Mouse (Mus musculus): ENCODE results near the gene Mtmr6. TPM values are rescaled to one million over a fixed set of nuclear protein-coding genes. Genes with fewer than 3 reads are reported as not detected.
"Not testable (repeated sequence)": the region's sequence is repeated elsewhere in the genome, so short reads cannot be mapped to it uniquely, and the experiment has no call there.

Gene Mtmr6
- polyA plus RNA-seq, 1 experiment from 2014 or later, result 35.9 TPM

- H3K9me3 ChIP-seq (ENCODE audit: low read length), result no peaks in the 10 kb centered on the region
- H3K4me3 ChIP-seq (ENCODE audit: low read length), result no peak overlapping the region
- H3K9ac ChIP-seq (replicated peaks; ENCODE audit: low read length), result no peak overlapping the region
- no peak for ATAC-seq (ENCODE audit: low FRiP score, low TSS enrichment)
- H3K4me1 ChIP-seq (ENCODE audit: insufficient read depth, low read length), result no peaks in the 10 kb centered on the region
- no peak overlapping the region for H3K4me2 ChIP-seq (replicated peaks; ENCODE audit: low read depth, low read length)
- no peaks in the 10 kb centered on the region for H3K27me3 ChIP-seq (ENCODE audit: insufficient read depth, low read length)
- no peak overlapping the region for H3K27ac ChIP-seq (ENCODE audit: low read length)
- no peaks in the 10 kb centered on the region for H3K36me3 ChIP-seq (ENCODE audit: insufficient read depth, low read length)
- WGBS, result 70% methylated on average over 3 of the region's 3 CpGs
Observed at GRCm38 (mm10) chr14:60320813-60321212, 55.8 kb downstream of the Mtmr6 start.

- H3K27me3 ChIP-seq (ENCODE audit: insufficient read depth, low read length); H3K4me2 ChIP-seq (replicated peaks; ENCODE audit: low read depth, low read length); H3K4me3 ChIP-seq (ENCODE audit: low read length); H3K9me3 ChIP-seq (ENCODE audit: low read length); H3K36me3 ChIP-seq (ENCODE audit: insufficient read depth, low read length); H3K4me1 ChIP-seq (ENCODE audit: insufficient read depth, low read length); ATAC-seq (ENCODE audit: low FRiP score, low TSS enrichment); H3K9ac ChIP-seq (replicated peaks; ENCODE audit: low read length); H3K27ac ChIP-seq (ENCODE audit: low read length): not testable (repeated sequence)
- 73% methylated on average over 5 of the region's 5 CpGs for WGBS
Observed at GRCm38 (mm10) chr14:60340001-60340400, 75.0 kb downstream of the Mtmr6 start.

- H3K4me2 ChIP-seq (replicated peaks; ENCODE audit: low read depth, low read length), result no peak overlapping the region
- no peaks in the 10 kb centered on the region for H3K4me1 ChIP-seq (ENCODE audit: insufficient read depth, low read length)
- H3K27me3 ChIP-seq (ENCODE audit: insufficient read depth, low read length), result no peaks in the 10 kb centered on the region
- H3K4me3 ChIP-seq (ENCODE audit: low read length), result no peak overlapping the region
- H3K9me3 ChIP-seq (ENCODE audit: low read length), result no peaks in the 10 kb centered on the region
- no peak overlapping the region for H3K9ac ChIP-seq (replicated peaks; ENCODE audit: low read length)
- 80% methylated on average over 4 of the region's 4 CpGs for WGBS
- H3K36me3 ChIP-seq (ENCODE audit: insufficient read depth, low read length), result no peaks in the 10 kb centered on the region
- no peak overlapping the region for H3K27ac ChIP-seq (ENCODE audit: low read length)
- ATAC-seq (ENCODE audit: low FRiP score, low TSS enrichment), result no peak
Observed at GRCm38 (mm10) chr14:60340570-60340969, 75.5 kb downstream of the Mtmr6 start.

GRCm38 (mm10) chr14:60345326-60345876 lies 80.4 kb downstream of the Mtmr6 start:
- Histone ChIP-seq H3K9ac (replicated peaks; ENCODE audit: low read length) (no peak overlapping the region), H3K4me2 (replicated peaks; ENCODE audit: low read depth, low read length) (no peak overlapping the region), H3K36me3 (ENCODE audit: insufficient read depth, low read length) (no peaks in the 10 kb centered on the region), H3K27ac (ENCODE audit: low read length) (no peak overlapping the region), H3K27me3 (ENCODE audit: insufficient read depth, low read length) (no peaks in the 10 kb centered on the region), H3K9me3 (ENCODE audit: low read length) (no peaks in the 10 kb centered on the region), H3K4me1 (ENCODE audit: insufficient read depth, low read length) (no peaks in the 10 kb centered on the region), H3K4me3 (ENCODE audit: low read length) (no peak overlapping the region)
- 90% methylated on average over 6 of the region's 6 CpGs for WGBS
- ATAC-seq (ENCODE audit: low FRiP score, low TSS enrichment), result no peak

MicroRNAs encoded within 50 kb of the gene (microRNA counts, 519-probe panel; counts per million panel counts)
- 104 counts per million, percentile 35 among the panel's probes with 10 or more counts for microRNA mmu-miR-719

Small RNA genes within 50 kb of the gene (microRNA-seq; reads per million reads assigned to microRNA genes)
- not detected for gene Mir719

Other genes starting within 250 kb of the Mtmr6 start
- 1.3 and 1.5 TPM in 2 replicates for gene Atp8a2, start 68.0 kb upstream of the Mtmr6 start, polyA plus RNA-seq (2015; fragmentation: Nextera tagmentation; extraction: Ambion mirVana)
- gene Nupl1, start 13.8 kb upstream of the Mtmr6 start, polyA plus RNA-seq (2015; fragmentation: Nextera tagmentation; extraction: Ambion mirVana), result not detected in 2 replicates
- 52.1 and 53.7 TPM in 2 replicates for gene Gm49336, start 13.7 kb upstream of the Mtmr6 start, polyA plus RNA-seq (2015; fragmentation: Nextera tagmentation; extraction: Ambion mirVana)
- gene Amer2, start 108.0 kb downstream of the Mtmr6 start, polyA plus RNA-seq (2015; fragmentation: Nextera tagmentation; extraction: Ambion mirVana), result 1.7 and 1.8 TPM in 2 replicates

All from kidney, embryonic 16.5 days (tissue).